Mouse (Mus musculus) hindbrain, embryonic 14.5 days (tissue): ENCODE measurements around the gene Ing2. TPM values are rescaled to one million over a fixed set of nuclear protein-coding genes. Genes with fewer than 3 reads are reported as not detected.
A peak's percentile ranks its signal among the peaks of the same experiment; 100 is the strongest.

Experiments
- ATAC-seq: fragments of 200-750 bp; cut with Nextera tagmentation; 2 replicates; pipeline ENCODE4 v1.8.0; 2017; ENCODE audit warnings: moderate number of reproducible peaks, mild to moderate bottlenecking, moderate TSS enrichment, moderate library complexity; ENCODE audit not compliant: low FRiP score
- DNase-seq: peaks from one replicate; pipeline ENCODE4 v3.0.0-alpha.2; 2015; ENCODE audit warnings: low spot score
- H3K27ac ChIP-seq: fragments of 300-500 bp; sonication (generic); 2 replicates; pipeline ENCODE4 v1.5.1; 2014; ENCODE audit warnings: mild to moderate bottlenecking, moderate library complexity
- H3K27me3 ChIP-seq: fragments of 300-500 bp; sonication (generic); 2 replicates; pipeline ENCODE4 v1.6.1; 2014; ENCODE audit warnings: mild to moderate bottlenecking, low read length, mixed read lengths; ENCODE audit not compliant: control insufficient read depth, insufficient read depth
- H3K36me3 ChIP-seq: fragments of 300-500 bp; sonication (generic); replicated peaks from 2 replicates; pipeline ENCODE4 v1.6.1; 2014; ENCODE audit not compliant: control insufficient read depth, insufficient read depth
- H3K4me1 ChIP-seq: fragments of 300-500 bp; sonication (generic); replicated peaks from 2 replicates; pipeline ENCODE4 v1.6.1; 2014; ENCODE audit warnings: antibody characterized with exemption, low read length, mixed read lengths; ENCODE audit not compliant: control insufficient read depth, insufficient read depth
- H3K4me2 ChIP-seq: fragments of 300-500 bp; sonication (generic); replicated peaks from 2 replicates; pipeline ENCODE4 v1.6.1; 2014; ENCODE audit warnings: mild to moderate bottlenecking, moderate library complexity
- H3K4me3 ChIP-seq: fragments of 300-500 bp; sonication (generic); replicated peaks from 2 replicates; pipeline ENCODE4 v1.5.1; 2014; ENCODE audit warnings: mild to moderate bottlenecking, low read length
- H3K9ac ChIP-seq: fragments of 300-500 bp; sonication (generic); 2 replicates; pipeline ENCODE4 v1.6.1; 2014
- H3K9me3 ChIP-seq: fragments of 300-500 bp; sonication (generic); 2 replicates; pipeline ENCODE4 v1.6.1; 2016; ENCODE audit warnings: low read length; ENCODE audit not compliant: control insufficient read depth
- WGBS: fragments of 180-500 bp; shearing (Covaris S2); extraction: QIAGEN DNeasy Blood & Tissue Kit; methylation state at CpG from one replicate; pipeline ENCODE4 v1.1.7; 2014; 5-methylcytosine and 5-hydroxymethylcytosine counted together
- polyA plus RNA-seq: library from polyadenylated mRNA; unstranded; fragments of >200 nt; fragmentation: Nextera tagmentation; extraction: Ambion mirVana; gene quantifications from 2 replicates; pipeline ENCODE4 v1.2.1, GENCODE M21; 2014

Gene Ing2
- polyA plus RNA-seq, 1 experiment from 2014 or later: 8.3 TPM

DNA sequence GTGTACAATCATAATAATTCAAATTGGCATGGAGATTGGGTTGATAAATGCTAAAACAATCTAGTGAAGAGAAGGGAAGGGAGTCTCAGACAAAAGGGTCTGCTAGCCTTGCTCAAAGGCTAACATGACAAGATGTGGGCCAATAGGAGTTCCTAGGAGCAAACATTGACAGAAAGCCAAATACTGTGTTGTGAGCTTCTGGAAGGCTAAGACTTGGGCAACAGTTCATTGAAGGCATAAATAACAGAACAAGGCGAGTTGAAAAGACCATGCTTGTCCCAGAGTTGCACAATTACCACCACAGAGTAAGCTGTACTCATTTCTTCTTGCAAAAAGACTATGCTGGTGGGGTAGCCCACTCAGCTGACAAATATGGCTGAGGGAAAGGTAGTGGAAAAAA lies 22.3 kb upstream of the Ing2 start:
- no peak for ATAC-seq
- H3K36me3 ChIP-seq: no peaks in the 10 kb centered on the region
- no peak overlapping the region for H3K27ac ChIP-seq
- no peaks in the 10 kb centered on the region for H3K4me1 ChIP-seq
- 78% methylated on average over 1 of the region's 1 CpGs for WGBS
- no peak overlapping the region for H3K4me3 ChIP-seq
- no peaks in the 10 kb centered on the region for H3K27me3 ChIP-seq
- H3K9ac ChIP-seq: no peak overlapping the region
- H3K4me2 ChIP-seq: no peak overlapping the region
- no peak for DNase-seq
- no peaks in the 10 kb centered on the region for H3K9me3 ChIP-seq

DNA sequence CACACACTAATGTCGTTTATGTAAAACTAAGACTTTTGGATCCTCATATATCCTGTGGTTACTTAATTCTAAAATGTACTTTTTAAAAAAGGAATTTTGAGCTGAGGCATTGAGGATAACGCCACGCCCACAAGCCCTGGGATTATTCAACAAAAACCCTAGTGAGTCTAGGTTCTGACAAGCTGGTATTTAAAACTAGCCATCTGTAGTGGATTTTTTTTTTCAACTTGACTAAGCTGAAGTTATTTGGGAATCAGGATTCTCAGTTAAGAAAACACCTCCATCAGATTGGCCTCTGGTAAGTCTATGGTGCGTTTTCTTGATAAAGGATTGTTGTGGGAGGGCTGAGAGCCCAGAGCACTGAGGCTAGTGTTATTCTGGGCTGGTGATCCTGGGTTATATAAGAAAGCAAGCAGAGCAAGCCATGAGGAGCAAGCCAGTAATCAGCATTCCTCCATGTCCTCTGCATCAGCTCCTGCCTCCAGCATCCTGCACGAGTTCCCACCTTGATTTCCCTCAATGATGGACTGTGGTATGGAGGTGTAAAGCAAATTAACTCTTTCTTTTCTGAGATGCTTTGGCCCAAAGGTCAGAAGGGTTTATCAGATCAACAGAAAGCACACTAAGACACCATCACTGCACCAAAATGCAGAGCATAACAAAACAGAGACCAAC lies 20.2 kb upstream of the Ing2 start:
- Histone ChIP-seq H3K4me1 (no peaks in the 10 kb centered on the region), H3K4me3 (no peak overlapping the region), H3K27ac (no peak overlapping the region), H3K27me3 (no peaks in the 10 kb centered on the region), H3K4me2 (no peak overlapping the region), H3K9ac (no peak overlapping the region), H3K36me3 (no peaks in the 10 kb centered on the region), H3K9me3 (no peaks in the 10 kb centered on the region)
- DNase-seq: no peak
- WGBS: 87% methylated on average over 5 of the region's 5 CpGs
- no peak for ATAC-seq

DNA sequence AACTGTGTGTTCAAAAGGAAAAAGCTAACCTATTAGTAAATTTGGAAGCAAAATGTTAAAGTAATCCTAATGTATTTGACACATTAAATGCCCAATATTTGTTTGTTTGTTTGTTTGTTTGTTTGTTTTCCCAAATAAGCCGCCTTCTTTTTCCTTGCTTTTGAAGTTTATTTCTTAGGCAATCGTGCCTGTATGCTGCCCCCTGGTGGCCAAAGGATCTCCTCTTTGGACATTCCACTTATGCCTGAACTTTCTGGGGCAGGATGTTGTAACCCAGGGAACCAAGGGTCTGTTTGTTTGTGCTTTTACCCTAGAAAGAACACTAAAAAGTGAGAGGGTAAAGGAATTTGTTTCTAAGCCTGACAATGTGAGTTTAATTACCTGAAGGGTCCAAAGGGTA lies 17.8 kb upstream of the Ing2 start:
- 0 out of 2 replicates have a peak, but pooled peaks cover 4% of the 10 kb centered on the region for H3K9me3 ChIP-seq
- no peak overlapping the region for H3K9ac ChIP-seq
- DNase-seq (peak; percentile 87), ATAC-seq (no peak)
- no peak overlapping the region for H3K27ac ChIP-seq
- H3K4me3 ChIP-seq: no peak overlapping the region
- H3K4me2 ChIP-seq: no peak overlapping the region
- 16% methylated on average over 2 of the region's 2 CpGs for WGBS
- no peaks in the 10 kb centered on the region for H3K4me1 ChIP-seq
- no peaks in the 10 kb centered on the region for H3K36me3 ChIP-seq
- no peaks in the 10 kb centered on the region; the same call in 1 of the 2 replicates for H3K27me3 ChIP-seq

DNA sequence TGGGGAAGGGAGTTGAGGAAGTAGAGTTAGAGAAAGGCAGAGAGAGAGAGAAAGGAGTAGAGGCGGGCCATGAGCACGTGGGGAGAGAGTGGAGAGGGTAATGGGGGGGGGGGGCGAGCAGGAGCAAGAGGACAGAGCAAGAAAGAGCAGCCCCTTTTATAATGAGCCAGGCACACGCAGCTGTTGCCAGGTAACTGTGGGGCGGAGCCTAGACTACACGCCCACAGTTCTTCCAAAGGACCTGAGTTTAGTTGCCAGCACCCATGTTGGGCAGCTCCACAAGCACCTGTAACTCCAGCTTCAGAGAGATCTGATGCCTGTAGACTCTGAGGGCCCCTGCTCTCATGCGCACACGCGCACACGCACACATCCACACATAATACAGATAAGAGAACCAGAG lies 16.5 kb upstream of the Ing2 start:
- H3K27me3 ChIP-seq: no peaks in the 10 kb centered on the region; the same call in 1 of the 2 replicates
- H3K36me3 ChIP-seq: no peaks in the 10 kb centered on the region
- H3K27ac ChIP-seq: no peak overlapping the region
- H3K4me1 ChIP-seq: no peaks in the 10 kb centered on the region
- DNase-seq (no peak), ATAC-seq (no peak; the same call in 1 of the 2 replicates)
- 72% methylated on average over 9 of the region's 10 CpGs for WGBS
- no peak overlapping the region for H3K4me2 ChIP-seq
- 0 out of 2 replicates have a peak, but pooled peaks cover 4% of the 10 kb centered on the region for H3K9me3 ChIP-seq
- H3K4me3 ChIP-seq: no peak overlapping the region
- no peak overlapping the region for H3K9ac ChIP-seq

DNA sequence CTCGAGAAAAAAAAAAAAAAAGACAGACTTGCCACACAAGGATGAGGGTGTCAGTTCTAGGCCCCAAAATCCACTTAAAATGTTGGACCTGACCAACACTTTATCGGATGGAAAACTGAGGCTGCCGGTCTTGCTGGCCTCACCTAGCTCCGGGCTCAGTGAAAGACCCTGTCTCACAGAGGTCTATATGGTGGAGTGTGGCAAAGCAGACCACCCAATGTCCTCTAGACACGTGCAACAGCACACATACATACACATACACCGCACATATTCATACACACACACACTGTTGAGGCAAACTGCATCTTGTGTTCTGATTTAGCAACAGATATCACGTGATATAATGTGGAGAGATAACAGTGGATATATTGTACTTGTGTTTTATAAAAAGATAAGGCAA lies 15.9 kb upstream of the Ing2 start:
- WGBS: 35% methylated on average over 7 of the region's 7 CpGs
- Histone ChIP-seq H3K27me3 (no peaks in the 10 kb centered on the region; the same call in 1 of the 2 replicates), H3K4me3 (no peak overlapping the region), H3K4me1 (no peaks in the 10 kb centered on the region), H3K9me3 (0 out of 2 replicates have a peak, but pooled peaks cover 4% of the 10 kb centered on the region), H3K9ac (no peak overlapping the region), H3K36me3 (no peaks in the 10 kb centered on the region), H3K4me2 (peak overlapping the region; percentile 45; the same call in 1 of the 2 replicates), H3K27ac (no peak overlapping the region)
- no peak for ATAC-seq
- no peak for DNase-seq

DNA sequence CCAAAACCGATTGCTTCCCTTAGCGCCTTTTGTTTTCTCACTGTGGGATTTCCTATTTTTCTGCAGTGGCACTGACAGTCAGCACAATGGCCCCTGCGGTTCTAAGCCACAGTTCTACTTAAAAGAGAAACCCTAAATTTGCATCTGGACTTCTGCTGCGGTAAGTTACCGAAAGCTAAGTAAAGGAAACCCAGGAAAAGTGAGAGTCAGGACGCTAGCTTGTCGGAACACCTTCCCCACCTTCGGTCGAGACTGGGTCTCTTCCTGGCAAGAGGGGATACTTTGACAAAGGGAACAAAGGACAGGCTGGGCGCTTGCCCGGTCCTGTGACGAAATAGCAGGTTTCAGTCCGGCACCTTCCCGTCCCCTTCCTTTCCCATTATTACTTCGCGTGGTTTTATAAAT lies 15.3 kb upstream of the Ing2 start:
- no peak for DNase-seq
- no peaks in the 10 kb centered on the region for H3K36me3 ChIP-seq
- no peak overlapping the region for H3K27ac ChIP-seq
- H3K9ac ChIP-seq: no peak overlapping the region
- H3K27me3 ChIP-seq: no peaks in the 10 kb centered on the region; the same call in 1 of the 2 replicates
- no peak for ATAC-seq
- peak overlapping the region; percentile 45 for H3K4me2 ChIP-seq
- peak overlapping the region; percentile 8; the same call in 1 of the 2 replicates for H3K4me3 ChIP-seq
- H3K9me3 ChIP-seq: 0 out of 2 replicates have a peak, but pooled peaks cover 4% of the 10 kb centered on the region
- WGBS: 1% methylated on average over 16 of the region's 16 CpGs
- no peaks in the 10 kb centered on the region for H3K4me1 ChIP-seq

DNA sequence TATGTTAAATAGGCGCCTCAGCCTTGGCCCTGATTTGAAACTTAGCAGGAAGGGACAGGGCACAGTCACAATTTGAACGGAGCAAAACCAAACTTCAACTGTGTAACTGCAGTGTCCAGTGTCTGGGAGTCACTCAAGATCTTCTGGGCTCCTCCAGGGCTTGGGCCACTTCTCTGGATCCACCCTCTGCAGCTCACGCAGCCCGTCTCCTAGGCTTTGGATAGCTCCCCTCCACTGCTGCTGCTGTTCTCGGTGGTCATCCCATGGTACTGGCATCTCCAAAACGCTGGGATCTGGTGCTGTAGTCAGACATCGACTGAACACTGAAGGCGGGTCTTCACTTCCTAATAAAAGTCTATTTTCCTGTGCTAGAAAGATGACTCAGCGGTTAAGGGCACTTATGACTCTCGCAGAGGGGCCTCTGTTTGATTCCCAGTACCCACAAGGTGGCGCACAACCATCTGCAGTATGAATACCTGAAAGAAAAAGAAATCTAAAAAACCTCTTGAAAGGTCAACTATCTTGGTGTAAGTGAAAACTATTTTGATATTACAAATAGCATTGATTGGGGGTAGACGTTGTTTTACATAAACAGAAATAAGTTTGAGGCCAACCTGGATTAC lies 14.5 kb upstream of the Ing2 start:
- Histone ChIP-seq H3K9ac (no peak overlapping the region), H3K9me3 (0 out of 2 replicates have a peak, but pooled peaks cover 4% of the 10 kb centered on the region), H3K4me1 (no peaks in the 10 kb centered on the region), H3K27me3 (no peaks in the 10 kb centered on the region; the same call in 1 of the 2 replicates), H3K4me3 (no peak overlapping the region), H3K36me3 (no peaks in the 10 kb centered on the region), H3K27ac (no peak overlapping the region), H3K4me2 (no peak overlapping the region)
- DNase-seq: no peak
- WGBS: 58% methylated on average over 12 of the region's 12 CpGs
- ATAC-seq: no peak

DNA sequence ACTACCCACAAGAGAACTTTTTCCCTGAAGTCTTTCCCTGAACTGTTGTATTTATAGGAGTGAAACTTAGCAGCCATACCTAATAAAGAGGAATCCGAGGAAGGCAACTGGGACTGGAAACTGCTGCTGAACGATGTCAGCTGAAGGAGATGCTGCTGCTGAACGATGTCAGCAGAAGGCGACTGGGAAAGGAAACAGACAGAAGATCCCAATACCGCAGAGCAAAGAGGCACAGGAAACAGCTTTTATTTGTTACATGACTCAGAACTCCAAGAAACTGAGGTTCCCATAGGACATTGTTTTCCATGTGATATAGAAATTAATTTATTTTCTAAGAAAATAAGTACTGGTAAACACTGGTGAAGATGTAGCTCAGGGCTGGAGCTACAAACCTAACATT lies 9.1 kb upstream of the Ing2 start:
- H3K4me3 ChIP-seq: no peak overlapping the region
- DNase-seq (no peak), ATAC-seq (no peak)
- H3K9me3 ChIP-seq: no peaks in the 10 kb centered on the region
- H3K27me3 ChIP-seq: no peaks in the 10 kb centered on the region
- no peaks in the 10 kb centered on the region for H3K36me3 ChIP-seq
- no peak overlapping the region for H3K4me2 ChIP-seq
- no peak overlapping the region for H3K27ac ChIP-seq
- 89% methylated on average over 5 of the region's 5 CpGs for WGBS
- H3K9ac ChIP-seq: no peak overlapping the region
- no peaks in the 10 kb centered on the region for H3K4me1 ChIP-seq

DNA sequence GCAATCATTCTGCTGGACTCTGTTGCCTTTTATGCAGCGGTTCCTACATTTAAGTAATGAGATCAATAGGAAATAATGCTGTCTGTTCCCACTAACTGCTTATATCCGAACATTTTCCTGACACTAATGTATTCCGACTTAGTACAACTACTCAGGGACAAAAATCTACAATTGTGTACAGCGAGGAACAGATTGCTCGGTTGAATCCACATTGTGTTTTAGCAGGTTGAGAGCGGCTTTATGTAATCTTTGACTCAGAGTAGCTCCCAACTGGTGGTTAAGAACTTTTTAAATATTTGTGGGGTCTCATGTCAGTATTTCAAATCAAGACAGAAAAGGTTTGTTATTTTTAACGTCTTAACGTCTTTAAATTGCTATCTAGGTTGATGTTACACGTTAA lies 8.6 kb upstream of the Ing2 start:
- no peak overlapping the region for H3K4me3 ChIP-seq
- H3K9me3 ChIP-seq: no peaks in the 10 kb centered on the region
- no peak overlapping the region for H3K9ac ChIP-seq
- H3K27me3 ChIP-seq: no peaks in the 10 kb centered on the region
- H3K4me1 ChIP-seq: no peaks in the 10 kb centered on the region
- DNase-seq (no peak), ATAC-seq (no peak)
- no peak overlapping the region for H3K27ac ChIP-seq
- no peak overlapping the region for H3K4me2 ChIP-seq
- WGBS: 91% methylated on average over 9 of the region's 9 CpGs
- no peaks in the 10 kb centered on the region for H3K36me3 ChIP-seq
